Mouse (Mus musculus) spleen, postnatal 0 days (tissue): ENCODE measurements around the gene Sycp2l. TPM values are rescaled to one million over a fixed set of nuclear protein-coding genes. Genes with fewer than 3 reads are reported as not detected.

Experiments used
- polyA plus RNA-seq: library from polyadenylated mRNA; unstranded; fragments of >200 nt; fragmentation: Nextera tagmentation; extraction: Ambion mirVana; gene quantifications from 2 replicates; pipeline ENCODE4 v1.2.1, GENCODE M21; 2015

Sycp2l gene
- polyA plus RNA-seq = not detected in 2 replicates

GRCm38 (mm10) chr13:41113940-41114339 lies at the start of gene Sycp2l:
Sycp2l (plus strand) TSS chr13:41114307.

GRCm38 (mm10) chr13:41079421-41079780 lies 34.7 kb upstream of the Sycp2l start, which contains the start of gene Mak:
Mak (minus strand) TSS chr13:41079706.

GRCm38 (mm10) chr13:41110935-41111334 lies 3.2 kb upstream of the Sycp2l start, which contains the start of gene Gcm2:
Gcm2 (minus strand) TSS chr13:41111035.

GRCm38 (mm10) chr13:41220304-41220834 lies 106.3 kb downstream of the Sycp2l start, which contains the start of gene Elovl2:
Elovl2 (minus strand) TSS chr13:41220405.

Other genes with a start within 250 kb of the Sycp2l start
- 73.1 and 80.8 TPM in 2 replicates for gene Pak1ip1, start 113.3 kb upstream of the Sycp2l start, polyA plus RNA-seq
- 826 and 983 TPM in 2 replicates for gene Tmem14c, start 98.0 kb upstream of the Sycp2l start, polyA plus RNA-seq
- gene Mak, start 34.6 kb upstream of the Sycp2l start, polyA plus RNA-seq = 0.04 and 0.08 TPM in 2 replicates
- gene Gcm2, start 3.3 kb upstream of the Sycp2l start, polyA plus RNA-seq = not detected in 2 replicates
- 0.21 and 0.31 TPM in 2 replicates for gene Elovl2, start 106.1 kb downstream of the Sycp2l start, polyA plus RNA-seq
- gene Smim13, start 135.5 kb downstream of the Sycp2l start, polyA plus RNA-seq = 6.7 and 6.9 TPM in 2 replicates
- not detected in 2 replicates for gene Gm17364, start 159.7 kb downstream of the Sycp2l start, polyA plus RNA-seq